Mouse (Mus musculus) forebrain, embryonic 11.5 days (tissue): ENCODE data around the gene Plxnc1. TPM values are rescaled to one million over a fixed set of nuclear protein-coding genes. Genes with fewer than 3 reads are reported as not detected.
A peak's percentile ranks its signal among the peaks of the same experiment; 100 is the strongest.

Source experiments
- ATAC-seq: fragments of 200-750 bp; cut with Nextera tagmentation; replicated peaks from 2 replicates; pipeline ENCODE4 v1.8.0; 2017; ENCODE audit warnings: moderate TSS enrichment; ENCODE audit not compliant: low FRiP score
- DNase-seq: peaks from one replicate; pipeline ENCODE4 v3.0.0-alpha.2; 2017; ENCODE audit warnings: low spot score
- H3K27ac ChIP-seq: fragments of 300-500 bp; sonication (generic); 2 replicates; pipeline ENCODE4 v1.5.1; 2014; ENCODE audit warnings: low read depth, low read length
- H3K27me3 ChIP-seq: fragments of 300-500 bp; sonication (generic); 2 replicates; pipeline ENCODE4 v1.6.1; 2014; ENCODE audit warnings: mild to moderate bottlenecking, low read length, mixed read lengths; ENCODE audit not compliant: control insufficient read depth, insufficient read depth
- H3K36me3 ChIP-seq: fragments of 300-500 bp; sonication (generic); 2 replicates; pipeline ENCODE4 v1.6.1; 2014; ENCODE audit warnings: mild to moderate bottlenecking, low read length, moderate library complexity, mixed read lengths; ENCODE audit not compliant: control insufficient read depth, insufficient read depth
- H3K4me1 ChIP-seq: fragments of 300-500 bp; sonication (generic); replicated peaks from 2 replicates; pipeline ENCODE4 v1.6.1; 2014; ENCODE audit warnings: low read length, mixed read lengths; ENCODE audit not compliant: control insufficient read depth, insufficient read depth
- H3K4me2 ChIP-seq: fragments of 300-500 bp; sonication (generic); 2 replicates; pipeline ENCODE4 v1.6.1; 2014; ENCODE audit warnings: low read depth, mild to moderate bottlenecking, low read length, moderate library complexity, mixed read lengths; ENCODE audit not compliant: severe bottlenecking
- H3K4me3 ChIP-seq: fragments of 300-500 bp; sonication (generic); 2 replicates; pipeline ENCODE4 v1.5.1; 2014; ENCODE audit warnings: low read depth, low read length
- H3K9ac ChIP-seq: fragments of 300-500 bp; sonication (generic); 2 replicates; pipeline ENCODE4 v1.6.1; 2014; ENCODE audit warnings: low read length
- H3K9me3 ChIP-seq: fragments of 300-500 bp; sonication (generic); 2 replicates; pipeline ENCODE4 v1.6.1; 2016; ENCODE audit warnings: low read length, mixed read lengths; ENCODE audit not compliant: control insufficient read depth
- WGBS: fragments of 180-500 bp; shearing (Covaris S2); extraction: QIAGEN DNeasy Blood & Tissue Kit; methylation state at CpG from one replicate; pipeline ENCODE4 v1.1.7; 2014; 5-methylcytosine and 5-hydroxymethylcytosine counted together
- polyA plus RNA-seq: library from polyadenylated mRNA; unstranded; fragments of >200 nt; fragmentation: Nextera tagmentation; extraction: Ambion mirVana; gene quantifications from 2 replicates; pipeline ENCODE4 v1.2.1, GENCODE M21; 2014

Plxnc1 gene
- polyA plus RNA-seq, 1 experiment from 2014 or later = 7.5 TPM

DNA sequence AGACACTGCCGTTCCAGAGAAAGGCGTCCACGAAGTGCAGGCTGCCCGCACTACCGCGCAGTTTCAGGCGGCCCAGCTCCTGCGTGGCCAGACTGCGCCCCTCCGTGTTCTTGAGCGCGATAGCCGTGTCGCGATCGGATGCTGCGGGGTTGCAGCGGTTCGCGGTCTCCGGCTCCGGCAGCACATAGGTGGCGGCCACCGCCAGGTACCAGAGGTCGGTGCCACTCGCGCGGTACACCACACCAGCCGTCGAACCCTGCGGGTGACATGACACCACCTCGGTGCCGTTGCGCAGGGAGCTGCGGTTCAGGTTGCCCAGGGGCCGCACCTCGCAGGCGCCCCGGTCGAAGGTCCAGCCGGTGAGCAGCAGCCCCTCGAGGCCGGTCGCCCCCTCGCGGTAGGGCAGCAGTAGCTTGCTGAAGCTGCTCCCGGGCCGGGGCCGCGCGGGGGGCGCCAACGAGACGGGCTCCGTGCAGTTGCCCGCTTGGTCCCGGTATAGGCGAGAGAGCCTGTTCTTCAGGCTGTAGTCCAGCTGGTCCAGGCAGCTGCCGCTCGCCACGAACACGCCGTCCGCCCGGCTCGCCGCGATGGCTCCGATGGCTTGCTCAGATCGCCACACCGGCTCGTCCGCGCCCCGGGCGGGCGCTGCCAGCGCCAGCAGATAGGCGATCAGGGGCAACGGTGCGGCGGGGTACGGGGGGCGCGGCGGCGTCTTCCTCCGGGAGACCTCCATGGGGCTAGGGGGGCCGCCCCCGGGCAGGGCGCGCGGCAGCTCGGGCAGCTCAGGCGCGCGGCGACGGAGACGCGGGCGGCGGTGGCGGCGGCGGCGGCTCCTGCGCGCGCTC is 567 bp downstream of the Plxnc1 start:
- peak overlapping the region; percentile 89 for H3K4me2 ChIP-seq
- H3K36me3 ChIP-seq = no peaks in the 10 kb centered on the region
- no peaks in the 10 kb centered on the region for H3K9me3 ChIP-seq
- peak overlapping the region; percentile 78 for H3K4me3 ChIP-seq
- H3K27me3 ChIP-seq = peaks cover 8% of the 10 kb centered on the region; the same call in 1 of the 2 replicates
- ATAC-seq = peak; percentile 25
- H3K27ac ChIP-seq = peak overlapping the region; percentile 85
- DNase-seq = peak; percentile 88
- under 1% methylated on average over 110 of the region's 110 CpGs for WGBS
- H3K9ac ChIP-seq = peak overlapping the region; percentile 82
- peaks cover 21% of the 10 kb centered on the region for H3K4me1 ChIP-seq

DNA sequence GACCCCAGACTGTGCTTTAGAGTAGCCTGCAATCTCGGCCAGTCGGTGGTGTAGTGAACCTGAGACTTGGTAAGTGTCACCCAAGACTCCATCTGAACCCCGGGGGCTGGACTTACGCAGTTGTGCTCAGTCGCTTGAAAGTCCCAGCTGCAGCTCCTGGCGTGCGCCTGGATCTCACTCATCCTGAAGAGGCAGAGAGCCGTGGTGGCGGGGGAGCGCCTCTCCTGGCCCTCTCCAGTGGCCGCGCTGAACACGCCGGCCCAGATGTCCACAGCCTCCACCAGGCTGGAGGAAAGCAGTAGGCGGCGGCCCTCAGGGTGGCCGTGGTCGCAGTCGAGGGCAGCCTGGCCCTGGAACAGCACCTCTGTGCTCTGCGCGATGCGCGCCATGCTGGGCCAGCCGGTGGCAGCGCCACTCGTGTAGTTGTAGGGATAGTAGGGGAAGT is 1.2 kb downstream of the Plxnc1 start:
- ATAC-seq (peak; percentile 1; the same call in 1 of the 2 replicates), DNase-seq (peak; percentile 73)
- Histone ChIP-seq H3K36me3 (no peaks in the 10 kb centered on the region), H3K4me2 (peak overlapping the region; percentile 89), H3K4me1 (peaks cover 21% of the 10 kb centered on the region), H3K27me3 (peaks cover 8% of the 10 kb centered on the region; the same call in 1 of the 2 replicates), H3K9me3 (no peaks in the 10 kb centered on the region), H3K9ac (peak overlapping the region; percentile 82), H3K27ac (no peak overlapping the region), H3K4me3 (peak overlapping the region; percentile 78)
- WGBS = under 1% methylated on average over 26 of the region's 26 CpGs

DNA sequence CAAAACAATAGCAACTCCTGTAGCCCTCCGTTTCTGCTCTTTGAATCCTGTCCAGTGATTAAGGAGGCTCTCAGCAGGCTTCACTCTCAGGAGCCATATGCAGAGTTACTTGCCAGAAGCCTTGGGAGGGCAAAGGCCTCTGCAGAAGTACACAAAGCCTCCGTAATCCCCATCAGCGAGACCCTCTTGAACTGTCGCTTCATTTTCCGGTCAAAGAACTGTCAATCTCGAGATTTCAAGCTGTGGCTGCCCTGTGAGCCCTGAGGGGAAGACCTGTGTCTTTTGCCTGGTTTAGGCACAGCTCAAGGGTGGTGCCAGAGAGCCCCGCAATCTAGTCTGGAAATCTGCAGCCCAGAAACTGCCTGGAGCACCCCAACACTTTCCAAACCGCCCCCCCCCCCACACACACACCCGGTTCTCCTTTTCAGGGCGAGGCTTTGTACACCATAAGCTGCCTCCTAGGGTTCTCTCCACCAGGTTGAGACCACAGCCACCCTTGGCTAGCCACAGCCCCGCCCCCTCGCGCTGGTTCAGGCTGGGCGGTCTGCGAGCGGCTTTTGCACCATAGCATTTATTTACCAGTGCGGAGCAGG is 2.1 kb downstream of the Plxnc1 start:
- H3K27me3 ChIP-seq = peaks cover 8% of the 10 kb centered on the region; the same call in 1 of the 2 replicates
- peak overlapping the region; percentile 78 for H3K4me3 ChIP-seq
- ATAC-seq (peak; percentile 43), DNase-seq (peak; percentile 76)
- WGBS = 1% methylated on average over 17 of the region's 17 CpGs
- H3K9me3 ChIP-seq = no peaks in the 10 kb centered on the region
- H3K36me3 ChIP-seq = no peaks in the 10 kb centered on the region
- H3K4me1 ChIP-seq = peaks cover 21% of the 10 kb centered on the region
- H3K4me2 ChIP-seq = peak overlapping the region; percentile 89
- no peak overlapping the region for H3K27ac ChIP-seq
- H3K9ac ChIP-seq = peak overlapping the region; percentile 82

DNA sequence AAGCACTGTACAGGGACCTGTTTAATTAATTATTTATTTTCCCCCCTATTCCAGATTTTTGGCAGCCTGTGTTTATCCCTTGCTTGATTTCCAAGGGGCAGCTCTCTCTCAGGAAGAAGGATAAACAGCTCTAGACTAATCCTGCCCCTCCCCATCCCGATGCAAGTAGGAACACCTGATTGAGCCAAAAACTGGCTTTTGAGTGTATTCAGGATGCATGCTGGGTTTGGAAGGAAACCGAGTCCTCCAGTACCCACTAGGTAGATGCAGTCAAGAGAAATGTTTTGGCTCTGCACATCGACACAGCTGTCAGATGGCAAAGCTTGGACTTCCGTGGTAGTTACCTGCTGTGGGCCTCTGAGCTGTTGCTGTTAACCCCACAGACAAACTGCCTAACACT is 3.1 kb downstream of the Plxnc1 start:
- Histone ChIP-seq H3K9ac (no peak overlapping the region), H3K4me1 (peaks cover 21% of the 10 kb centered on the region), H3K4me2 (peak overlapping the region; percentile 89), H3K27me3 (peaks cover 8% of the 10 kb centered on the region; the same call in 1 of the 2 replicates), H3K4me3 (peak overlapping the region; percentile 78), H3K36me3 (no peaks in the 10 kb centered on the region; the same call in 1 of the 2 replicates), H3K9me3 (no peaks in the 10 kb centered on the region), H3K27ac (no peak overlapping the region)
- WGBS = 1% methylated on average over 4 of the region's 4 CpGs
- ATAC-seq (no peak), DNase-seq (no peak)

DNA sequence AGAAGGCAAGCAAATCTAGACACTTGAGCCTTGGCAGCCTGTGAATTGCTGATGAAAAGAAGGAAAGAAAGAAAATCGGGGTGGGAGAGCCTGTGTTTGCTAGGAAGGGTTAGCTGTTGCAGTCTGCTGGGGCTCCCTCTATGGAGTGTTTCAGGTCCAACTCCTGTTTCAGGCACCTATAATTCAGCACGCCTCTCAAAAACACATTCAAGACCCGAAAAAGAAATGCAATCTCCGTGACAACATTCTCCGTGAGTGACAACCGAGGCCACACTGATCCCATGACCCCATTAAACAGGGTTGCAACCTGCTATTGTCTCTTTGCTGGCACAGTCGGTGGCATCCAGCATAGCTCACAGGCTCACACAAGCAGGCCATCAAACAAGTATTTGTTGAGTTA is 3.8 kb downstream of the Plxnc1 start:
- H3K9me3 ChIP-seq = no peaks in the 10 kb centered on the region
- DNase-seq = no peak
- no peak overlapping the region for H3K4me3 ChIP-seq
- H3K4me1 ChIP-seq = peaks cover 21% of the 10 kb centered on the region
- 4% methylated on average over 7 of the region's 7 CpGs for WGBS
- no peaks in the 10 kb centered on the region; the same call in 1 of the 2 replicates for H3K36me3 ChIP-seq
- peaks cover 5% of the 10 kb centered on the region; the same call in 1 of the 2 replicates for H3K27me3 ChIP-seq
- H3K27ac ChIP-seq = no peak overlapping the region
- no peak for ATAC-seq
- H3K4me2 ChIP-seq = peak overlapping the region; percentile 12; the same call in 1 of the 2 replicates
- H3K9ac ChIP-seq = no peak overlapping the region

DNA sequence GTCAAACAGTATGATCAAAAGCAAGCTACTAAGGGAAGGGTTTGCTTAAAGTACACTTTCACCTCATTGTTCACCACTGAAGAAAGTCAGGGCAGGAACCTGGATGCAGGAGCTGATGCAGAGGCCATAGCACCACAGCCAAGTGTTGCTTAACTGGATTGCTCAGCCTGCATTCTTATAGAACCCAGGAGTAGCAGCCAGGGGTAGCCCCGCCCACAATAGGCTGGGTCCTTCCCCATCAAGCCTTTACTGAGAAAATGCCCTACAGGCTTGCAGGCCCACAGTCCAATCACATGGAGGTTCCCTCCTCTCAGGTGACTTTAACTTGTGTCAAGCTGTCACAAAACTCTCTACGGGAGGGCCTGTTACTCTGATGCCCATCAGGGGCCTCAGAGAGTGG is 4.6 kb downstream of the Plxnc1 start:
- Histone ChIP-seq H3K4me2 (no peak overlapping the region), H3K9ac (no peak overlapping the region), H3K4me1 (peaks cover 21% of the 10 kb centered on the region), H3K9me3 (no peaks in the 10 kb centered on the region), H3K4me3 (no peak overlapping the region), H3K36me3 (no peaks in the 10 kb centered on the region; the same call in 1 of the 2 replicates), H3K27ac (no peak overlapping the region), H3K27me3 (peaks cover 4% of the 10 kb centered on the region; the same call in 1 of the 2 replicates)
- no peak for DNase-seq
- 14% methylated on average over 2 of the region's 2 CpGs for WGBS
- no peak for ATAC-seq

DNA sequence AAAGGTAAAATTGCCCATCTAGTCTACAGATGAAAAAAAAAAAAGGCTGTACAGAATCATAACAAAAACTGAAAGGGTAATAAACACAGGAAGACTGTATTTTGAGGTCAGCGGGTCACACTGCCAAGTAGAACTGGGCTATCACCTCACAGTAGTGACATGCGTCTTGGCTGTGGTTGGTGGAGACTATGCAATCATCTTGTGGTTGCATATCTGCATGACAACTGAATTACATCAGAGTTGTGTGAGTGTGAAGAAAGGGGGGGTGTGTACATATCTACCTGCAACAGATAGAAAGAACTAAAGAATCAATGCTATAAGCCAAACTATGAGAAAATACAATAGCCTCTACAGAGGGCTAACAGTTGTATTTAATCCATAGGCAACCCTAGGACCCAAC is 5.7 kb downstream of the Plxnc1 start:
- Histone ChIP-seq H3K9me3 (no peaks in the 10 kb centered on the region), H3K4me1 (peaks cover 21% of the 10 kb centered on the region)

DNA sequence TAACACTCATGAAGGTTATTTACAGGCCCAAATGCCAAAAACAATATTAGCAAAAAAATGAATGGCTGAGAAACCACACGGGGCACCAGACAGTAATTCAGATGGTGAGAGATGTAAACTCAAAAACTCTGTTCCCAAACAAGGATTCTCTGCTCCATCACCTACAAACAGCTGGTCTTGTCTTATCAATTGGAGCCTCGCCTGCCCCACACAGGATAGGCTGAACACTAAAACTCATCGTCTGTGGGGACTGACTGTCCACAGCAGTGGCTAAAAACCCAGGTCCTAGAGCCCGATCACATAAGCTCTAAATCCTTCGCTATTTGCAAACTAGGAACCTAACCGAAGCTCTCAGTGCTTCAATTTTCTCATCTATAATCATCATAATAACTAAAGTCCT is 6.3 kb downstream of the Plxnc1 start:
- WGBS = 86% methylated on average over 6 of the region's 6 CpGs
- DNase-seq (no peak), ATAC-seq (no peak)
- no peaks in the 10 kb centered on the region for H3K9me3 ChIP-seq
- no peak overlapping the region for H3K4me3 ChIP-seq
- no peak overlapping the region for H3K4me2 ChIP-seq
- H3K27ac ChIP-seq = no peak overlapping the region
- peaks cover 20% of the 10 kb centered on the region for H3K4me1 ChIP-seq
- peaks cover 3% of the 10 kb centered on the region; the same call in 1 of the 2 replicates for H3K27me3 ChIP-seq
- no peaks in the 10 kb centered on the region; the same call in 1 of the 2 replicates for H3K36me3 ChIP-seq
- no peak overlapping the region for H3K9ac ChIP-seq

More for the DNA sequence above, 5.7 kb downstream of the Plxnc1 start:
- ATAC-seq = no peak
- Histone ChIP-seq H3K36me3 (no peaks in the 10 kb centered on the region; the same call in 1 of the 2 replicates), H3K9ac (no peak overlapping the region), H3K4me3 (no peak overlapping the region), H3K27me3 (peaks cover 4% of the 10 kb centered on the region; the same call in 1 of the 2 replicates), H3K4me2 (no peak overlapping the region), H3K27ac (no peak overlapping the region)
- 88% methylated on average over 2 of the region's 2 CpGs for WGBS
- DNase-seq = no peak
